Mouse (Mus musculus) layer of hippocampus, postnatal 36 days (tissue): ENCODE data around the gene Stim2. TPM values are rescaled to one million over a fixed set of nuclear protein-coding genes. Genes with fewer than 3 reads are reported as not detected.

Source experiments
- DNase-seq, 2 experiments: peaks; one replicate each; pipeline ENCODE4 v3.0.0; 2022
- total RNA-seq, 2 experiments: library from RNA; stranded (reverse); gene quantifications; 2 replicates each; pipeline ENCODE4 v1.2.3; 2021

Stim2 gene
- total RNA-seq, 2 experiments from 2014 or later, result 164 to 175 TPM

- no peak for DNase-seq
These were observed 120.3 kb downstream of the Stim2 start for GRCm38 (mm10) chr5:54118410-54119212.

GRCm38 (mm10) chr5:54148091-54148795 is 149.9 kb downstream of the Stim2 start:
- no peak for DNase-seq

GRCm38 (mm10) chr5:54154503-54155226 is 156.4 kb downstream of the Stim2 start:
- peak; percentile 16 to 28 for DNase-seq

GRCm38 (mm10) chr5:54155227-54155776 is 157.0 kb downstream of the Stim2 start:
- no peak for DNase-seq

- DNase-seq, result no peak
These were observed 157.6 kb downstream of the Stim2 start for GRCm38 (mm10) chr5:54155916-54156315.

GRCm38 (mm10) chr5:54156944-54157527 is 158.7 kb downstream of the Stim2 start:
- no peak for DNase-seq

- DNase-seq, result no peak
These were observed 159.9 kb downstream of the Stim2 start for GRCm38 (mm10) chr5:54158230-54158629.

GRCm38 (mm10) chr5:54159156-54159793 is 161.0 kb downstream of the Stim2 start:
- DNase-seq, result no peak

GRCm38 (mm10) chr5:54160561-54160960 is 162.3 kb downstream of the Stim2 start:
- no peak for DNase-seq

- DNase-seq, result no peak
These were observed 165.6 kb downstream of the Stim2 start for GRCm38 (mm10) chr5:54163890-54164289.

Other genes with a start within 250 kb of the Stim2 start
- 10 to 100 TPM; 54.2 to 68.1 TPM for gene Tbc1d19, start 188.9 kb upstream of the Stim2 start, total RNA-seq